Mouse (Mus musculus): ENCODE measurements around the gene Gm4858. TPM values are rescaled to one million over a fixed set of nuclear protein-coding genes. Genes with fewer than 3 reads are reported as not detected.
"Not testable (repeated sequence)": the region's sequence is repeated elsewhere in the genome, so short reads cannot be mapped to it uniquely, and the experiment has no call there.

Gene Gm4858
- not detected in 2 replicates for polyA plus RNA-seq (2015; fragmentation: Nextera tagmentation; extraction: Ambion mirVana)

- H3K9ac ChIP-seq (replicated peaks; ENCODE audit: low read depth); H3K4me1 ChIP-seq (ENCODE audit: insufficient read depth, low read depth, low read length); H3K4me2 ChIP-seq (replicated peaks; ENCODE audit: low read depth, low read length); H3K27ac ChIP-seq (ENCODE audit: low read length); DNase-seq (ENCODE audit: low spot score); H3K9me3 ChIP-seq (ENCODE audit: low read length); H3K36me3 ChIP-seq (ENCODE audit: insufficient read depth, low read length); ATAC-seq; H3K27me3 ChIP-seq (replicated peaks; ENCODE audit: insufficient read depth, low read length); H3K4me3 ChIP-seq (ENCODE audit: low read depth, low read length): not testable (repeated sequence)
Observed at GRCm38 (mm10) chr3:93068523-93068922, at the start of gene Gm4858. Gene Gm4858, plus strand, starts transcription at chr3:93068823.

GRCm38 (mm10) chr3:93018960-93019359 is 49.7 kb upstream of the Gm4858 start, which contains the start of gene Lce1m:
Gene Lce1m, minus strand, starts transcription at chr3:93019060.
- H3K27ac ChIP-seq (ENCODE audit: low read length): no peak within 1 kb of the TSS
- DNase-seq (ENCODE audit: low spot score): no peak
- no peaks in the 10 kb centered on the region for H3K36me3 ChIP-seq (ENCODE audit: insufficient read depth, low read length)
- no peaks in the 10 kb centered on the region for H3K27me3 ChIP-seq (replicated peaks; ENCODE audit: insufficient read depth, low read length)
- TF ChIP-seq CTCF (IDR thresholded peaks at IDR 0.05): no peak
- no peak for TF ChIP-seq EP300 (IDR thresholded peaks at IDR 0.05)
- no peak within 1 kb of the TSS for H3K4me3 ChIP-seq (ENCODE audit: low read depth, low read length)
- WGBS: 87% methylated on average over 2 of the region's 2 CpGs
- H3K9ac ChIP-seq (replicated peaks; ENCODE audit: low read depth): no peak within 1 kb of the TSS
- no peaks in the 10 kb centered on the region for H3K9me3 ChIP-seq (ENCODE audit: low read length)
- ATAC-seq: no peak
- no peak within 1 kb of the TSS for H3K4me2 ChIP-seq (replicated peaks; ENCODE audit: low read depth, low read length)
- H3K4me1 ChIP-seq (ENCODE audit: insufficient read depth, low read depth, low read length): no peaks in the 10 kb centered on the region

- no peak overlapping the region for H3K4me2 ChIP-seq (replicated peaks; ENCODE audit: low read depth, low read length)
- ATAC-seq: no peak
- H3K9me3 ChIP-seq (ENCODE audit: low read length): no peaks in the 10 kb centered on the region
- no peak for DNase-seq (ENCODE audit: low spot score)
- H3K36me3 ChIP-seq (ENCODE audit: insufficient read depth, low read length): no peaks in the 10 kb centered on the region
- no peaks in the 10 kb centered on the region for H3K4me1 ChIP-seq (ENCODE audit: insufficient read depth, low read depth, low read length)
- H3K27me3 ChIP-seq (replicated peaks; ENCODE audit: insufficient read depth, low read length): no peaks in the 10 kb centered on the region
- WGBS: 82% methylated on average over 1 of the region's 1 CpGs
- no peak for TF ChIP-seq CTCF (IDR thresholded peaks at IDR 0.05)
- no peak for TF ChIP-seq EP300 (IDR thresholded peaks at IDR 0.05)
- no peak overlapping the region for H3K9ac ChIP-seq (replicated peaks; ENCODE audit: low read depth)
- H3K27ac ChIP-seq (ENCODE audit: low read length): no peak overlapping the region
- no peak overlapping the region for H3K4me3 ChIP-seq (ENCODE audit: low read depth, low read length)
Observed at GRCm38 (mm10) chr3:93021171-93021570, 47.5 kb upstream of the Gm4858 start.

GRCm38 (mm10) chr3:93023411-93024184 is 45.0 kb upstream of the Gm4858 start:
- DNase-seq (ENCODE audit: low spot score): no peak
- Histone ChIP-seq H3K27me3 (replicated peaks; ENCODE audit: insufficient read depth, low read length) (no peaks in the 10 kb centered on the region), H3K9me3 (ENCODE audit: low read length) (no peaks in the 10 kb centered on the region), H3K4me1 (ENCODE audit: insufficient read depth, low read depth, low read length) (no peaks in the 10 kb centered on the region), H3K36me3 (ENCODE audit: insufficient read depth, low read length) (no peaks in the 10 kb centered on the region), H3K4me3 (ENCODE audit: low read depth, low read length) (no peak overlapping the region), H3K4me2 (replicated peaks; ENCODE audit: low read depth, low read length) (no peak overlapping the region), H3K27ac (ENCODE audit: low read length) (no peak overlapping the region), H3K9ac (replicated peaks; ENCODE audit: low read depth) (no peak overlapping the region)
- 63% methylated on average over 3 of the region's 3 CpGs for WGBS
- no peak for ATAC-seq
- no peak for TF ChIP-seq CTCF (IDR thresholded peaks at IDR 0.05)
- TF ChIP-seq EP300 (IDR thresholded peaks at IDR 0.05): no peak

- no peaks in the 10 kb centered on the region for H3K27me3 ChIP-seq (replicated peaks; ENCODE audit: insufficient read depth, low read length)
- H3K27ac ChIP-seq (ENCODE audit: low read length): no peak overlapping the region
- TF ChIP-seq EP300 (IDR thresholded peaks at IDR 0.05): no peak
- no peak for TF ChIP-seq CTCF (IDR thresholded peaks at IDR 0.05)
- H3K4me3 ChIP-seq (ENCODE audit: low read depth, low read length): no peak overlapping the region
- H3K9me3 ChIP-seq (ENCODE audit: low read length): no peaks in the 10 kb centered on the region
- H3K4me1 ChIP-seq (ENCODE audit: insufficient read depth, low read depth, low read length): no peaks in the 10 kb centered on the region
- DNase-seq (ENCODE audit: low spot score) (peak; percentile 8), ATAC-seq (0 out of 2 replicates have a peak, but pooled peaks have one; percentile 25)
- H3K9ac ChIP-seq (replicated peaks; ENCODE audit: low read depth): no peak overlapping the region
- WGBS: 55% methylated on average over 2 of the region's 2 CpGs
- H3K36me3 ChIP-seq (ENCODE audit: insufficient read depth, low read length): no peaks in the 10 kb centered on the region
- H3K4me2 ChIP-seq (replicated peaks; ENCODE audit: low read depth, low read length): no peak overlapping the region
Observed at GRCm38 (mm10) chr3:93025486-93025885, 43.1 kb upstream of the Gm4858 start.

- TF ChIP-seq CTCF (IDR thresholded peaks at IDR 0.05) (peak; percentile 78), EP300 (IDR thresholded peaks at IDR 0.05) (no peak)
- DNase-seq (ENCODE audit: low spot score) (peak; percentile 37), ATAC-seq (no peak)
- H3K4me2 ChIP-seq (replicated peaks; ENCODE audit: low read depth, low read length): no peak overlapping the region
- H3K4me1 ChIP-seq (ENCODE audit: insufficient read depth, low read depth, low read length): no peaks in the 10 kb centered on the region
- no peak overlapping the region for H3K27ac ChIP-seq (ENCODE audit: low read length)
- WGBS: 46% methylated on average over 5 of the region's 5 CpGs
- H3K27me3 ChIP-seq (replicated peaks; ENCODE audit: insufficient read depth, low read length): no peaks in the 10 kb centered on the region
- no peaks in the 10 kb centered on the region for H3K36me3 ChIP-seq (ENCODE audit: insufficient read depth, low read length)
- H3K9me3 ChIP-seq (ENCODE audit: low read length): no peaks in the 10 kb centered on the region
- H3K4me3 ChIP-seq (ENCODE audit: low read depth, low read length): no peak overlapping the region
- no peak overlapping the region for H3K9ac ChIP-seq (replicated peaks; ENCODE audit: low read depth)
Observed at GRCm38 (mm10) chr3:93031450-93031849, 37.2 kb upstream of the Gm4858 start.
